Mouse (Mus musculus) cerebellum, adult 8-10 months (tissue): ENCODE results near the gene Cox7a1.
"Not testable (repeated sequence)": the region's sequence is repeated elsewhere in the genome, so short reads cannot be mapped to it uniquely, and the experiment has no call there.

Experiments used
- DNase-seq: peaks from one replicate; pipeline ENCODE4 v3.0.0; 2022

The Cox7a1 gene

DNA sequence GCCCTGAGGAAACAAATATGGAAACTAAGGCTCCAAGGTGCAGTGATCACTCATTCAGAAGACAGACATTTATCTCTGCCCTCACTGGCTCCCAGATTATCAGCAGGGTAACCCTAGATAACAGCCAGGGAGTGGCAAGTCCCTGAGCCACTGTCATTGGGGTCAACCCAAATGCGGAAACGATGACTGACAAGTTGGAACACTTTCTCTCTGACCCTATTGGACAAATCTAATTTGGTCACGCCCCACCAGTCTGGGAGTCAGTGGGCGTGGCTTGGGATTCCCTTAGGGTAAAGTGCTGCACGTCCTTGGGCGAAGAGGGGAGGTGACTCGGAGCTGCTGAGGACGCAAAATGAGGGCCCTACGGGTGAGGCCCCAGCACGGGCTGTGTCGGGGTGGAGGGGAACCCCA lies at the start of gene Cox7a1:
Cox7a1 (plus strand) TSS at position 266 of the 411 bp plus-strand sequence.
- peak; percentile 64 for DNase-seq

DNA sequence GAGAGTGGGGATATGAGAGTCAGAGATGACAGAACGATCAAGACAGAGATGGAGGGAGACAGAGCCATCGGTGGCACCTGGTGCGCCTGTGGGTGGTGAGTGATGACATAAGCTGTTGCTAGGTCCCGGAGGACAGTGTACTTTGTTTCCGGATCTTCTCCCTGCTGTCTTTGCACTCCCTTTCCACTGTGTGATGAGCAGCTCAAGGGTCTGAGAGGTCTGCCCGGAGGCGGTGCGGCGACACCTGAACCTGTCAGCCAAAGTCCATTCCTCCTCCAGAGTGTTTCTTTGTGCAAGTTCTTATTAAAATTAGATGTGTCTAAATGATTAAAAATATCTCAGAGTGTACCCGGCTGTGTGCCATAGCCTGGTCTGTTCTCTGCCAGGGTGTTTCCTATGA lies 47.1 kb upstream of the Cox7a1 start:
- no peak for DNase-seq

DNA sequence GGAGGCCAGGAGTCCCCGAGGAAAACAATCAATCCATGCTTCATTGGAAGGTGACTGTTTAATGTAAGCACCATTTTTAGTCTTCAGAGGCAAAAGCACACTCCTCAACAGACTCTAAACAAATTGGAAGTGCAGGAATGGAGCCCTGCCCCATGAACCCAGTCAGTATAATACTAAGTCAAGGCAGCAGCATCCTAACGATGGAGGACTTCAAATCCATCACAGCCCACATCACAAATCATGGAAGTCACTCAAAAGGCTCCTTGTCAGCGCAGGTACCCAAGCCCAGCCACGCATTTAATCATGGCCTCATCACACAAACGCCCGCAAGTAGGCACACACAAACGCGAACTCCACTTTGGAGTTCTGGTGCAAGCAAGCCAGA lies 40.8 kb upstream of the Cox7a1 start:
- DNase-seq: no peak

DNA sequence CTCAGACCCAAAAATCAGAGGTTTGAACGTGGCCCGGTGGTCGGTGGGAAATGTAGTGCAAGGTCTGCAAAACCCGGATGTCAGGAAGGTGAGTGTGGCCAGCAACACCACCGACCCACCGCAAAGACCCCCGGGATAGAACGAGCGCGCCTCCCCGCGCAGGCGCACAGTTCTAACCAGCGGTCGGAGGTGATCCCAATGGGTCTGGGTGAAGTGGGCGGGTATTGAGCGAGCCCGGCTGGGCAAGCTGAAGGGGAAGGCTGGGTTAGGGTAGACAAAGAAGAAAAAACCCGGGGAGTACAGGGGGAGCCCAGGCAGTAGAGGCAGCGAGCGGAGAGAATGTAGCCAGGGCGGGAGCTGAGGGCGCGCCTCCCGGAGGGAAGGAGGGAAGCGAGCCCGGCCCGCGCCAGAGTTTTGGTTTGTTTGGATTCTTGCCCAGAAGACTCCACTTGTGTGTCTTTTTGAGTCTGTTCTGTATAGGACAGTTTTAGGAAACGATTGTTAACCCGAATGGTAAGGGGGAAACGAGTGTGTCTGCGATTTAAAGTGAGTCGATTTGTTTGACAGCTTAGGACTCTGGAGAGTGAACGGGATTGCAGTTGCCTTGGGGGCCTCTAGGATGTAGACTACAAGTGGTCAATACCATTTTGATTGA lies 40.3 kb upstream of the Cox7a1 start:
- DNase-seq: peak; percentile 31

DNA sequence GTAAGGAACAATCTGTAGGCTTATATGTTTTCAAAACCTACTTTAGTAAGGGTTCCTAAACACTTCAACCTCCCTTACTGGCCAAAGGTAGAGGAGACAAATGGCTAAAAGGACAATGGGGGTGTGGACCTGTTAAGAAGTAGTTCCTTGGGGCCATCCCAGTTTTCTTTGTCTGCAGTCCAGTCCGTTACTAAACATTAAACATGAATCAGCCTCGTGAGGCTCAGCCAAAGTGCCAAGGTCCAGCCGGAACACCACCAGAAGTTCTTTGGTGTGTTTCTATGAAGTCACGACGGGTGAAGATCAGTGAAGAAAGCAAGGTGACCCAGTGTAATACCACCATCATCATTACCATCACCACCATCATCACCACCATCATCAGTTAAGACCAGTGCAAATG lies 36.9 kb upstream of the Cox7a1 start:
- no peak for DNase-seq

DNA sequence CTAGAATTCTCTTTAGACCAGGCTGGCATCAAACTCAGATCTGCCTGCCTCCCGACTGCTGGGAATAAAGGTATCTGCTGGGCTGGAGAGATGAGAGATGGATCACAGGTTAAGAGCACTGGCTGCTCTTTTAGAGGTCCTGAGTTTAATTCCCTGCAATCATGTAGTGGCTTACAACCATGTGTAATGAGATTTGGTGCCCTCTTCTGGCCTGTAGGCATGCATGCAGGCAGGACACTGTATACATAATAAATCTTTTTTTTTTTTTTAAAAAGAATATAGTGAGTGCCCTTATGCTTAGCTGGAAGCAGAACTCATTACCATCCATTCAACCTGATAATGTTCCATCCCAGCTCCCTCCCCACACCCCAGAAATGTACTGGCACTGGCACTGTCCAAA lies 29.9 kb upstream of the Cox7a1 start:
- no peak for DNase-seq

DNA sequence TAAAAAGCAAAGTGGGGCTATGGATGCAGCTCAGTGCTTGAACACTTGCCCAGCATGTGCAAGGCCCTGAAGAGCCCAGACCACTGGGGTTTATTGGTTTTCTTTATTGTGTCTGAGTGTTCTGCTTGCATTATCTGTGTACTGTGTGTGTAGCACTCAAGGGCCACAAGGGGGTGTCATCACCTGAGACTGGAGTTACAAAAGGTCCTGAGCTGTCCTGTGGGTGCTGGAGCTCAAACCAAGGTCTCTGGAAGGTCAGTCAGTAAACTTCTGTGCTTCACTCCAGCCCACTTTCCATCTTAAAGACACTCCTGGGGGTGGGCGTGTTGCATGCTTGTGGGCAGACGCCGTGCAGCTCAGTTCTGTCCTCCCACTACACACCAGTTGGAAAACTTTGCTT lies 28.4 kb upstream of the Cox7a1 start:
- DNase-seq: no peak

DNA sequence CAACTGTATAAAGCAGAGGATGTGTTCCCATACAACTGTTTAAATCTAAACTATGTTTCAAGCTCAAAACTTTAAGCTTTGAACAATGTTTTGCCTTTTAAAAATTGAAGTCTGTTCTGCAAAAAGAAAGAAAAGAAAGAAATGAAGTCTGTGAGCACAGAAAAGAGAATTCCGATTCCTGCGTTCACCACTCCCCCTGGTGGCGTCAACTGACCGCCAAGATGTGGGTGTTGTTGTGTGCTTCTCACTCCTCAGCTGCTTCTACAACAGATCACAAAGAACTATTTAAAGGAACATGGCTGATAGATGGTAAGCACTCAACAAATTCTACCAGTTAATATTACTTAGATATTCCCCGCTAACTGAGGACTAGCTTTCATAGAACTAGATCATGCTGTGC lies 20.8 kb upstream of the Cox7a1 start:
- no peak for DNase-seq

DNA sequence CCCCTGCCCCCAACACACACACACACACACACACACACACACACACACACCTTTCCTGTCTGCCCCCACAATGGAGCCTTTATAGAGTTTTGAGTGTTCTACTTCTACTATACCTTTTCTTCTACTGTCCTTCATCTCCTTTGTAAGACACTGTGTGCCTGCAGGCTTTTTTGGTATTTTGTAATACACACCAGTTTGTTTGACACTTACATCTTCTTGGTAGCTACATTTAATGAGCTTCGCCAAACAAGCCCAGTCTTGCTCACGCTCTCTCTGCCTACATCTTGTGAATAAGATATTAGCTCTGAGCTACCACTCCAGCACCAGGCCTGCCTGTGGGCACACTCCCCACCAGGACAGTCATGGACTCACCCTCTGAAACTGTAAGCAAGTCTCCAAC lies 19.2 kb upstream of the Cox7a1 start:
- DNase-seq: no peak

DNA sequence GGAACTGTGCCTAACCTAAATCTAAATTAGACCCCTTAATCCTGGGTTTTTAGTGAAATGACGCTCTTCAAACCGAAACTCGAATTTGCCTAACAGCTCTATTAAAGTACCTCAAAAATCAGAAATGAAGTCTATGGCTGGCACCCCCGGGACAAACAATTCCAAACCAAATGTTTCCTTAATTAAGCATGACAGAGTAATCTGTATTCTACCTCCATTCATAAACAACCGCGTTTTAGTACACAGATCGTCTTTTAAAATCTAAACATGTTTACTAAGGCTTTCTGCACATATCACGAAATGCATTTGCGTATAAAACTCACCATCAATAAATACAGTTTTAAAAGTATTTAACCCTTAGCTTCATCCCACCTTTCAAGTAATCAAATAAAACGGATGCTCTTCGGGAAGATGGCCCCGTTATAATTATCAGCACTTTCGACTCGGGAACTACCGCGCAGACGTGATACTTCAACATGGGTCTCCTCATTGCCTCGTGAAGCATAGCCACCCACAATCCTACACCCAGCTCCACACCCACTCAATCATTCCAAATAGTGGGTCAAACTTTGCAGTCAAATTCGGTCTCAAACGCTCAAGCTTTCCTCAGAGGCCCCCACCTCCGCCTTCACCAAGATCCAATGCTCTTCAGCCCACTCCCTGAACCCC lies 14.9 kb upstream of the Cox7a1 start:
- no peak for DNase-seq

DNA sequence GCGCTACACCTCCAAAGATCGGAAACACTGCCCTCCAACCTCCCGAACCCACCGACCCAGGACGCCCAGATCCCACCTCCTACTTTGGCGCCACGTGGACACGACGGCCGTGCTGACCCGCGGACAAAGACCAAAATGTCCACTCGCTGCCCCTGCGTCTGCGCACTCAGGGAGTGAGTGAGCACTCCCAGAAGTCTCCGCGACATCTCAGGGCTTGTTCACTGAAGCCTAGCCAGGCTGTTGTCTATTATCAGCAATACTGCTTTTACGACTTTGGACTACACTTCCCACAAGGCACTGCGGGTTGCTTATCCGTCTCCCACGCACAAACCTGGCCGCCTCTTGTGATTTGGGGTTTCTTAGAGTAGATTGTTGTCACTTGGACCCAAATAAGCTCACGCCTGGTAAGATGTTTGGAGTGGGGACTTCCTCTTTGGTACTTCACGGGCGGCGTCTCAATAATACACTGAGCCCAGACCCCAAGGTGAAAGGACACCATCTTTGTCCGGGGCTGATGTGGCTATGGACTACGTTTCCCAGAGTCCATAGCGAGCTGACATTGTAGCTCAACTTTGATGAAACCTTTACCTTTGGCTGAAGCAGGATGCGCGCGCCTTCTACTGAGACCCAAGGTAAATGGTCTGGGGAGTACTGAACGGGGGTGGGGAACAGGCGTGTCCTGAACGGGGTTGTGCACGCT lies 14.2 kb upstream of the Cox7a1 start, which contains the start of gene Zfp146:
Zfp146 (minus strand) TSS at position 168 of the 700 bp plus-strand sequence.
- DNase-seq: peak; percentile 89

DNA sequence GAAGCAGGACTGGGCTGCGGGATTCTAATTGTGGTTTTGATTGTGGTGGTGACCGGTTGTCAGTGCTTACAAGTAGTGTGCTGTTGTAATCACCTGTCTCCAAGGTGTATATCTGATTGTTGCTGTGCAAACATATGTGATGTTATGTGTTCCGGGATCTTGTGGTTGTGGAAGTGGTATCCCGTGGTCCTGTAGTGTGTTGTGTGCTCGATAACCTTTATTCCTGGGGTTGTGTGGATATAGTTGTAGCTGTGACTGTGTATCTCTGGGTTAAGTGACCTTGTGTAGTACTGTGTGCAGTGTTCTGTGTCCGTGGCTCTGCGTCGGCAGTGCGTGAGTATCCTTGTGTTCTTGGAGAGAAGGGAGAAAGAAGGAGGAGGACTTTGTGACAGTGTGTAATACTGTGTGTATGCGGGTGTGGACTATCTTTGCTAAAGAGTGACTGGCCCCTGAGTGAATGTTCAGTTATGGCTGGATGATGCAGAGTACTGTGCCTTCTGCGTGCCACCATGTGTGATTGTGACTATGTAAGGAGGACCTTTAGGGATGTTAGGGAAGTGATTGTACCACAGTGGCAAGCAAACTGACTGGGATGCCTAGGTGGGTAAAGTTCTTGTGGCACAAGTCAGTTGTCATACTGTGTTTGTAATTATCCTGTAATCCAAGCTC lies 13.5 kb upstream of the Cox7a1 start:
- no peak for DNase-seq

DNA sequence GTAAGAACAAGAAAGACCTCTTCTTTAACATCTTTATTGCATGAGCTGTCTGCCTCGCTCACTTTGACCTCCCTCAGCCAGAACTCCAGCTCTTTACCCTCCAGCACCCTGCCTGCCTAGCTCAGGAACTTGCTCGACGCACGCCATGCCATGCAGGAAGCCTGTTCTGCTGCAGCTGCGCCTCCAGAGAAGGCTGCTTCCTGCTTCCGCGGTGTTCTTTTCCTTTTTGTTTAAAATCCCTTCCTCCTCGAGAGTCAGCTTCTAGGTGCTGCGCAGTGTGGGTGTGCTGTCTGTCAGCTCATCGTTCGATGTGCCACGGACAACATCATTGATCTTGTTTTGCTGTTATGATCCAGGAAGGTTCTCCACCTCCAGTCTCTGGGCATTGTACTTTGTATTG lies 7.5 kb upstream of the Cox7a1 start:
- no peak for DNase-seq

DNA sequence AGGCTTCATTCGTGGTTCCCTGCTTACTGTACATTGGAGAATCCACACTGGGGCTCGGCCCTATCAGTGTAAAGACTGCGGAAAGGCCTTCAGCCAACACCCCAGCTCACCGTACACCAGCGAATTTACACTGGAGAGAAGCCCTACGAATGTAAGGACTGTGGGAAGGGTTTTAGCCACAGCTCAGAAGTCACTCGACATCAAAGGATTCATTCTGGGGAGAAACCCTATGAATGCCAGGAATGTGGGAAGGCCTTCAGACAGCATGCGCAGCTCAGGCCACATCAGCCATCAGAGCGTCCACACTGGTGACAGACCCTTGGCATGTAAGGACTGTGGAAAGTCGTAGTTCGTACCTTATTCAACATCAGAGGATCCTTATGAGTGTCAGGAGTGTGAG lies 5.7 kb upstream of the Cox7a1 start:
- DNase-seq: no peak

DNA sequence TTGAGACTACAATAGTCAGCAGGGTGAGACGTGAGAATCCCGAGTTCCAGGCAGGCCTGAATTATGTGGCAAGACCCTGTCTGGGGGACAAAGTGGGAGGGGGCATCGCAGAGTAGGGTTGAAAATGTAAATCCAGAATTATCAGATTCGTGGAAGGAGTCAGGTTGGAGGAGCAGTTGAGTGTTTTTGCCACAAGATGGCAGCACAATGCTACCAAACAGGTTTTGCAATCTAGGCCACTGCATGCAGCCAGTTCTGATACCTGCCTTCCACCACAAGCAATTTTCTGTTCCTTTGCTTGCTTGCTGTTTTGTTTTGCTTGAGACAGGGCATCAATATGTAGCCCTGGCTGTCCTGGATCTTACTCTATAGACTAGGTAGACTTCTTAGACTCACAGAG lies 2.6 kb upstream of the Cox7a1 start:
- peak; percentile 80 for DNase-seq

DNA sequence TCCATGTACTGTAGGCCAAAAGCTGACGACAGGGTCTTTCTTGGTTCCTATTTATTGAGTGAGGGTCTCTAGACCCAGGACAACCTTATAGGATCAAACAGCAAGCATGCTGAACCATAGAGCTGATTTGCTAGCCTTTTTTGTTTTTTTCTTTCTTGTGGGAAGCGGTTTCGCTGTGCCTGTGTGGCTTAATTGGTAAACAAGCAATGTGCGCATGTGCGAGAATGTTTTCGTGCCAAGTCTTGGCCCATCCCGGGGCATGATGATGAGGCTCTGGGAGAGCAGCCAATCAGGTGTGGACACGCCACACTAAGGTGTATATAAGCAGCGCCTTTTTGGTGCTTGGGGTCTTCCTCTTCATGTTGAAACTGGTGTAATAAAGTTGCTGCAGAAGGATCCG lies 2.0 kb upstream of the Cox7a1 start:
- not testable (repeated sequence) for DNase-seq

DNA sequence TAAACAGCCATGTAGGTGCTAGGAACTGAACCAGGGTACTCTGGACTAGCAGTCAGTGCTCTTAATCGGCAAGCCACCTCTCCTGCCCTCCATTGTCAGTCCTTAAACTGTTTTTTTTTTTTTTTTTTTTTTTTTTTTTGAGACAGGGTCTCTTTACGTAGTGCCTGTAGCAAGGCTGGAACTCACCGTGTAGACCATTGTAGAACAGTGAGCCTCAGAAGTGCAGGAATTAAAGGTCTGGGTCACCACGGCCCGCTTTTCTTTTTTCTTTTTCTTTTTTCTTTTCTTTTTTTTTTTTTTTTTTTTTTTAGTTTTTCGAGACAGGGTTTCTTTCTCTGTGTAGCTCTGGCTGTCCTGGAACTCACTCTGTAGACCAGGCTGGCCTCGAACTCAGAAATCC lies 755 bp upstream of the Cox7a1 start:
- DNase-seq: not testable (repeated sequence)

DNA sequence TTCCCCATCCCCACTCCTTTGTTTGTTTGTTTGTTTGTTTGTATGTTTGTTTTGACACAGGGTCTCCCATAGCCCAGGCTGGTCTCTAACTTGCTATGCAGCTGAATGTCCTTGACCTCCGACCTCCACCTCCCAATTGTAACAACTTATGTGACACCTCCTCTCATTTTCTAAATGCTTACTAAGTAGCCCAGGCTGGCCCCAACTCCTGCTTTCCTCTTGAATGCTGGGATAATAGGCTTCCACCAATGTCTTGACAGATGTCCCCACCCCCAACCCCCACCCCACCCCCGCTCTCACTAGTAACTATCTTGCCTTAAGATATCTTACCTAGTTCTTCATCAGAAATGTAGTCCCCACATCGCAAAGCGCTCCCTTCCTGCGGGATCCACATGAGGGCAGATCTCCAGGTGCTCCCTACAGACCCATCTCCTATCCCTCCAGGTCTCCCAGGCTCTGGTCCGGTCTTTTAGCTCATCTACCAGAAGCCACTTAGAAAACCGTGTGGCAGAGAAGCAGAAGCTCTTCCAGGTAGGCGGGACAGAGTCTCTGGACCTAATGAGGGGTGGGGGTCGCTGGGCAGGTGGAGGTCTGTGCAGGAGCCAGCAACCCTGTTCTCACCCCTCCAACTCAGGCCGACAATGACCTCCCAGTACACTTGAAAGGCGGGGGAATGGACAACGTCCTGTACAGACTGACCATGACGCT lies 851 bp downstream of the Cox7a1 start:
- DNase-seq: no peak

DNA sequence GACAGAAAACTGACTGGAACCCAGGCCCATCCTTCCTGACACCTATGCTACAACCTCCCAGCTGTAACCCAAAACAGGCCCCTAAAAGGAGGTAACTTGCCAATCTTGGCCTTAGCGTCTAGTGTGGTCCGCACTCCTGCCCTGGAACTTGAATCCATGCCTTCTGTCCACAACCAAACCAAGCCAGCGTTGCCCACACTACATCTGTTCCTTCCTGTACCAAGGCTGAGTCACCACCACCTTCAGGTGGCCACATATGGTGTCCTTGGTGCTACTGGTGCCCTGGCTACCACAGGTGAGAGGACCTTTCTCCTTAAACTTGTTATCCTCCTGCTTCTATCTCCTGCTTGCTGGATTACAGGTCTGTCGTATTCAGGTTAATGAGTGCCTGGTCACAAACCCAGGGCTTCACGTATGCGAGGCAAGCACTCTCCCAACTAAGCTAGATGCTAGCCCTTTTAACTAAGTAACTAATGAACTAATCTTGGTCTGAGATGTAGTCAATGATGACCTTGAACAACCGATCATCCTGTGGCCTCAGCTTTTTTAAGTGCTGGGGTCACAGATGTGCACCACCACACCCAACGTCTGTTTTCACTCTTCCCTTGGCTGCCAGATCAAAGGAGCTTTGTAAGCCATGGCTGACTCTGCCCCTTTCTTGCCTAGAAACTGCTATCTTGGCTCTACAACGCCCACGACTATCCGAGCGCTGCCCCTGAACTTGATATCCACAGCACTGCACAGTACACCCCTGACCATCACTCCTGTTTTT lies 4.6 kb downstream of the Cox7a1 start:
- no peak for DNase-seq

DNA sequence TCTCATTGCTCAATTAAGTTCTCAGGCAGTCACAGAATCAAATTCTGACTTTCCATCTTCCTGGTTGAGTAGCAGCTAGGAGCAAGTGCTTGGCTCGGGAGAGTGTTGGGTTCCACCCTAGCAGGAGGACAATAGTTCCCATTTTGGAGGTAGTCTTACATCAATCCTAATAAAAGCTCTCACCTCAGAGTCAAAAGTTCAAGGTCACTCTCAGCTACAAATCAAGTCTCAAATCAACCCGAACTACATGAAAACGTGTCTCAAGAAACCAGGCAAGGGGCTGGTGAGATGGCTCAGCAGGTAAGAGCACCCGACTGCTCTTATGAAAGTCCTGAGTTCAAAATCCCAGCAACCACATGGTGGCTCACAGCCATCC lies 5.2 kb downstream of the Cox7a1 start:
- no peak for DNase-seq

DNA sequence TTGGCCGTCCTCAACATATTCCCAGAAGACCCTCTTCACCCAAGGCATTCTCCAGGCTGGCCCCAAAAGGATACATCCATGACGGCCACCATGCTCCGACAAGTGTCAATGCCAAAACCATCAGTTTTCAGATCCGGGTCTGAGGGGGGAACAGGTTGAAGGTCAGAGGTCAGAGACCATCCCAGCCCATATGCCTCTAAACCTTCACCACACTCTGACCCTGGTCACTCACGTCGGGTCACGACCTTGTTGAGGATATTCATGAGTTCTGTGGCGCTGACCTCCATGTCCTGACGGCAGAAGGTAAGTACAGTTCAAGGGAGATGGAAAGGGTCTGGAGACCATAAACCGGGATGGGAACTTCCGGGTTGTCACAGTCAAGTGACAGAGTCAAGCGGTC lies 8.1 kb downstream of the Cox7a1 start:
- no peak for DNase-seq

DNA sequence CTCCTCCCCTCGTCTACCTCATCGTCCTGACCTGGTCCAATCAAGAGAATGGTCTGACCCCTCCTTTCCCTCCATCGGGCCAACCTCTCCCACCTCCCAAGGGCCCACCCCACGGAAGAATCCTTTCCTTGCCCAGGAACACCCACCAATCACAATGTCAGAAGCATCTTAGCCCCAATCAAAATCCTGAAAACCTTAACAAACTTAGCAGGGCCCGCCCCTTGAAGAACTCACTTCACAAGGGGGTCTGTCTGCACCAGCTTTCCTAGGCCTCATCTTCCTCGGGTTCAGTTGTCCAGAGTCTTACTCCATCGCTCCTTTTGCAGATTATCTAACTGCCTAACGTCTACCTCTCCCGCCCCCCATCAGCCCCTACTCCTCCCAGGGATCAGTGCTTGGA lies 9.1 kb downstream of the Cox7a1 start:
- DNase-seq: no peak
